Mouse (Mus musculus) heart, adult 2 months (tissue): ENCODE data around the gene 1700001P01Rik.

Source experiments
- CTCF ChIP-seq: fragments of 200-600 bp; IDR thresholded peaks from 2 replicates; pipeline ENCODE4 v1.8.1; 2022; ENCODE audit warnings: antibody characterized with exemption, mild to moderate bottlenecking, moderate library complexity
- POLR2A ChIP-seq: fragments of 200-500 bp; IDR thresholded peaks from 2 replicates; pipeline ENCODE4 v1.6.1; 2011; ENCODE audit warnings: mild to moderate bottlenecking, low read depth, low read length, control low read depth; ENCODE audit not compliant: insufficient read depth

GRCm38 (mm10) chr11:97758942-97759341, 16.8 kb downstream of the 1700001P01Rik start:
- TF ChIP-seq POLR2A, result no peak
- no peak for TF ChIP-seq CTCF
